Mouse (Mus musculus): ENCODE data around the gene Adgrl4.

Adgrl4 gene

GRCm38 (mm10) chr3:151505606-151506005 is 67.9 kb downstream of the Adgrl4 start:
- no peak for DNase-seq

DNA sequence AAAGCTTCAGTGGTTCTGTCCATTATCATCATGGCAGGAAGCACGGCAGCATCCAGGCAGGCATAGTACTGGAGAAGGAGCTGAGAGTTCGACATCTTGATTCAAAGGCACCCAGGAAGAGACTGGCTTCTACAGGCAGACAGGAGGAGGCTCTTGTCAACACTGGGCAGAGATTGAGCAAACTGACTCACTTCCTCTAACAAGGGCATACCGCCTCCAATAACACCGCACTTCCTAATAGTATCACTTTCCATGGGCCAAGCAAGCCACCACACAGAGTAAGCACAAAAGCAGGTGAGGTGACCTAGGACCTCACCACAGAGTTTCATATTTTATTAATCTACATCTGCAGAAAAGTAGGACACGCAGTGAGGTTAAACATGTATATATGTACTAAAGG is 73.5 kb downstream of the Adgrl4 start:
- DNase-seq = no peak

GRCm38 (mm10) chr3:151547182-151547581 is 109.5 kb downstream of the Adgrl4 start:
- no peak for DNase-seq

DNA sequence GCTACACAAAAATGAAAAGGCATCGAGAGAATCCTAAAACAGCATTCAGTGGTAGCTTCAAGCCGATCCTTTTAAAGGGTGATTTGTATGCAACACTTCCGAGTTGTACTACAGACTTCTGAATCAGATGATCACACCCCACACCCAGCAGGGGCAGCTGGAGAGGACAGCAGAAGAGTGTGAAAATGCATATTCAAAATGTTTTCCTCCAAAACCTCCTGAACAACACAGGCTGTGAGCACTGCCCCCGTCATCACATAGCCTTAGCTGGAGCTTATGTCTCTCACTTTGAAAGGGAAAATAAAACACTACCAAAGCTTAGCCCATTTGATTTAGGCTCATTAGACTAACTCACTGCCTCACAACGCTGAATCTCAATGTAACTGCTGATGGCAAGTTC is 113.3 kb downstream of the Adgrl4 start:
- no peak for DNase-seq

- no peak for DNase-seq
Measured at GRCm38 (mm10) chr3:151556635-151557034, 118.9 kb downstream of the Adgrl4 start.

DNA sequence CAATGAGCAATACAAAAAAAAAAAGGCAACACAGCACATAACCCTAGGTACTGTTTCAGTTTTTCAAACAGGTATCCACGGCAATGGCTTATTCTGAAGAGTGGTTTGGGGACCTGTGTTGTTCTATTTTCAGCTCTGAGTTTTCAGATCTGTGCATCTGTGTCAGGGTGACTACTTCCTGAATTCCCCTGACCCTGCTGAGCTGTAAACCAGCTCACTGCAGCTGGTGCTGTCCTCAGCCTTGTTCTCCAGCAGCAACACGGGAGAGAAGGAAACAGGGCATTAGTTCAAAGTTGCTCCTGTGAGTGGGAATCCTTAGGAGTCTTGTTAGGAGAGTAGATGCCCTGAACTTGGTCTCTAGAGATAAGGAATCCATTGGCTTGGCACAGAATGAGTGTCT is 119.4 kb downstream of the Adgrl4 start:
- no peak for DNase-seq

GRCm38 (mm10) chr3:151557607-151558006 is 119.9 kb downstream of the Adgrl4 start:
- DNase-seq = no peak

GRCm38 (mm10) chr3:151558374-151558773 is 120.7 kb downstream of the Adgrl4 start:
- no peak for DNase-seq

GRCm38 (mm10) chr3:151565664-151566621 is 128.3 kb downstream of the Adgrl4 start:
- DNase-seq = peak; percentile 46

DNA sequence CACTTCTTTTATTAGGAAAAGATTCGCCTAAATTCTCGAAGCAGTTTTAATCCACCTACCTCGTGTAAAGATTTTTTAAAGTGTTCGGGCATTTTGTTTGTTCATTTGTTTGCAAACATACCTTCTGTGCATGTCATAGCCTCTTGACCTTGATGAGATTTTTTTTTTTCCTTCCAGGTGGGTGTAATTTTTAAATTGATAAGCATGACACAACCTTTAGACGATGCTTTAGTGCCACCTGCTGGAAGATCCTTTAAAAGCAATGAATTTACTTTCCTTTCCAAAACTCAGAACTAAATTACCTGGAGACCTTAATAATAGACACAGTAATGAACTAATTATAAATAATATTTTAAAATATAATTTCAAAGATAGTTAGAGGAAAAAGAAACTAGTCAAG is 128.9 kb downstream of the Adgrl4 start:
- peak; percentile 2 for DNase-seq

- DNase-seq = no peak
Measured at GRCm38 (mm10) chr3:151567541-151567940, 129.9 kb downstream of the Adgrl4 start.

DNA sequence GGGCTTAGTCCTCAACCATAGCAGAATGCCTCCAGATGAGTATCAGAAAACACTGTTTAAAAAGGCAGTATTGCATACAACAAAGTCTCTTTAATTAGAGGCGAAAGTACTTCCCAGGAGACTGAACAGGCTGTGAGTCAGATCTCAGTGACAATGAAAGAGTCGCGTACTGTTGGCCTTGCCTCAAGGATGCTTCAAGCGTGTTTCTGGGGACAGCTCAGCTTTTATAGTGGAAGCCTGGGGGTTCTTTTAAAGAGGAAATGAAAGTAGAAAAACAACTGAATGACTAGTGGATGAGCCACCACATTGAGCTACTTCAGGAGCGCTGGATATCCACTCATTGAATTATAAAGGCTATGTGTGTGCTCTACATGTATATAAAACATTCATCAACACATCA is 134.4 kb downstream of the Adgrl4 start:
- DNase-seq = no peak

GRCm38 (mm10) chr3:151575292-151575691 is 137.6 kb downstream of the Adgrl4 start:
- DNase-seq = no peak

- no peak for DNase-seq
Measured at GRCm38 (mm10) chr3:151576155-151576554, 138.5 kb downstream of the Adgrl4 start.

- DNase-seq = no peak
Measured at GRCm38 (mm10) chr3:151591904-151592303, 154.2 kb downstream of the Adgrl4 start.

Measured in cerebellum, adult 9-11 months (tissue).